Mouse (Mus musculus) liver, embryonic 15.5 days (tissue): Measurements from ENCODE around the gene Asap2. TPM values are rescaled to one million over a fixed set of nuclear protein-coding genes. Genes with fewer than 3 reads are reported as not detected.

ENCODE experiments used
- ATAC-seq: fragments of 200-750 bp; cut with Nextera tagmentation; 2 replicates; pipeline ENCODE4 v1.8.0; 2017; ENCODE audit warnings: moderate number of reproducible peaks, mild to moderate bottlenecking, moderate library complexity; ENCODE audit not compliant: insufficient read depth
- H3K27ac ChIP-seq: fragments of 300-500 bp; sonication (generic); replicated peaks from 2 replicates; pipeline ENCODE4 v1.5.1; 2015; ENCODE audit warnings: mild to moderate bottlenecking, inconsistent platforms
- H3K27me3 ChIP-seq: fragments of 300-500 bp; sonication (generic); 2 replicates; pipeline ENCODE4 v1.6.1; 2015; ENCODE audit warnings: mild to moderate bottlenecking, inconsistent platforms
- H3K36me3 ChIP-seq: fragments of 300-500 bp; sonication (generic); replicated peaks from 2 replicates; pipeline ENCODE4 v1.6.1; 2015; ENCODE audit warnings: moderate library complexity, mild to moderate bottlenecking, inconsistent platforms
- H3K4me1 ChIP-seq: fragments of 300-500 bp; sonication (generic); replicated peaks from 2 replicates; pipeline ENCODE4 v1.6.1; 2015; ENCODE audit warnings: inconsistent platforms
- H3K4me2 ChIP-seq: fragments of 300-500 bp; sonication (generic); 2 replicates; pipeline ENCODE4 v1.6.1; 2015; ENCODE audit warnings: moderate library complexity, mild to moderate bottlenecking, inconsistent platforms
- H3K4me3 ChIP-seq: fragments of 300-500 bp; sonication (generic); replicated peaks from 2 replicates; pipeline ENCODE4 v1.5.1; 2015; ENCODE audit warnings: mild to moderate bottlenecking, inconsistent platforms
- H3K9ac ChIP-seq: fragments of 300-500 bp; sonication (generic); 2 replicates; pipeline ENCODE4 v1.6.1; 2015; ENCODE audit warnings: moderate library complexity, mild to moderate bottlenecking, inconsistent platforms
- H3K9me3 ChIP-seq: fragments of 300-500 bp; sonication (generic); replicated peaks from 2 replicates; pipeline ENCODE4 v1.6.1; 2016; ENCODE audit warnings: inconsistent platforms
- WGBS: fragments of 180-500 bp; shearing (Covaris S2); methylation state at CpG from one replicate; pipeline ENCODE4 v1.1.7; 2015; ENCODE audit warnings: mixed read lengths; ENCODE audit not compliant: insufficient replicate concordance; 5-methylcytosine and 5-hydroxymethylcytosine counted together
- polyA plus RNA-seq: library from polyadenylated mRNA; unstranded; fragments of >200 nt; fragmentation: Nextera tagmentation; extraction: Ambion mirVana; gene quantifications from 2 replicates; pipeline ENCODE4 v1.2.1, GENCODE M21; 2015

Gene Asap2
- polyA plus RNA-seq, 1 experiment from 2014 or later: 0.97 TPM

DNA sequence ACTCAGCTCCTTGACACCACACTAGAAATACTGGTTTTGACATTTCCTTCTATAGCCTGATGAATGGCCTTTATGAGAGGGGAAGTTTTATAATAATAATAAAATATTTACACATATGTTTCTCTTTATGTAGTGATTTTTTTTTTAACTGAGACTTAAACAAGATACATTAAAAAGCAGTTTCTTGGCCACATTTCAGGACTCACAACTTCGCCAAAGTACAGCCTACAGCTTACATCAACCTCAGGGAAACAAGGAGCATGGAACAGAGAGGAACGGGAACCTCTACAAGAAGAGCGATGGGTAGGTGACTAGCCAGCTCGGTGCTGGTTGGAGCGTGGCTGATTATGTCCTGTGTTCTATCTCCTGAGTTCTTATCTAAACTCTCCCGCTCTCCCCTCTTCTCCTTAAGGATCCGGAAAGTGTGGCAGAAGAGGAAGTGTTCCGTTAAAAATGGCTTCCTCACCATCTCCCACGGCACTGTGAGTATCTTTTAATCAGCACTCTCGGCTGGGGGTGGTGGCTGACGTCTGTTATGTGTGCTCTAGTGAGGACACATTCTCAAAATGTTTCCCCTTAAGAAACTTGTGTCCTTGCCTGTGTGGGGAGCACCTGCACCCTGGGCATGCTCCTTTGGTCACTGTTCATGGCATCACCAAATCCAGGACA is 227.7 kb downstream of the Asap2 start:
- H3K4me2 ChIP-seq: peak overlapping the region; percentile 15; the same call in 1 of the 2 replicates
- WGBS: 23% methylated on average over 11 of the region's 11 CpGs

DNA sequence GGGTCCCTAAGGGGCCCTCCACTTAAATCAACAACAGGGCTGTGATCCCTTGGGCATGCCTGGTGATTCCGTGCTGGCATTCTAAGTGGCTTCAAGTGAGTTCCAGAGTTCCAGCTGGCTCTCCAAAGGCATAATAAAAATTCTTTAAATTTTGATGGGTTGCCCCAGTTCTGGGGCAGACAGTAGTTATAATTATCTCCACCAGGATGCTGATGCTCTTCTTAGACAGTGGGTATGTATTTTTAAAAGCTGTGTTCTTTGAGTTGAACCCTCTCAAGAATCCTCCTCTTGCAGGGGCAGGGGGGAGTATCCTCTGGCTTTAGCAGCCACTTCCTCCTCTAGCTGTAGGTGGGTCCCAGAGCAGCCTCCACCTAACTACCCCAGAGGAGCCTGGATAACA is 230.3 kb downstream of the Asap2 start:
- 64% methylated on average over 1 of the region's 1 CpGs for WGBS
- no peaks in the 10 kb centered on the region for H3K27me3 ChIP-seq
- H3K9me3 ChIP-seq: no peaks in the 10 kb centered on the region
- peaks cover 14% of the 10 kb centered on the region for H3K4me1 ChIP-seq
- no peak overlapping the region for H3K4me3 ChIP-seq
- no peak overlapping the region for H3K27ac ChIP-seq
- ATAC-seq: no peak
- no peak overlapping the region for H3K9ac ChIP-seq
- no peak overlapping the region for H3K4me2 ChIP-seq
- 0 out of 2 replicates have a peak, but pooled peaks cover 3% of the 10 kb centered on the region for H3K36me3 ChIP-seq

More for the DNA sequence above, 227.7 kb downstream of the Asap2 start:
- Histone ChIP-seq H3K4me1 (peaks cover 9% of the 10 kb centered on the region), H3K4me3 (no peak overlapping the region), H3K27me3 (no peaks in the 10 kb centered on the region), H3K9me3 (no peaks in the 10 kb centered on the region), H3K9ac (no peak overlapping the region), H3K36me3 (0 out of 2 replicates have a peak, but pooled peaks cover 3% of the 10 kb centered on the region), H3K27ac (no peak overlapping the region)
- ATAC-seq: no peak

GRCm38 (mm10) chr12:21223923-21224322 is 233.7 kb downstream of the Asap2 start:
- no peaks in the 10 kb centered on the region for H3K9me3 ChIP-seq
- ATAC-seq: no peak
- H3K9ac ChIP-seq: no peak overlapping the region
- H3K4me2 ChIP-seq: no peak overlapping the region
- H3K4me3 ChIP-seq: no peak overlapping the region
- H3K27me3 ChIP-seq: no peaks in the 10 kb centered on the region
- H3K4me1 ChIP-seq: peaks cover 35% of the 10 kb centered on the region
- 55% methylated on average over 4 of the region's 4 CpGs for WGBS
- no peaks in the 10 kb centered on the region for H3K36me3 ChIP-seq
- H3K27ac ChIP-seq: no peak overlapping the region

DNA sequence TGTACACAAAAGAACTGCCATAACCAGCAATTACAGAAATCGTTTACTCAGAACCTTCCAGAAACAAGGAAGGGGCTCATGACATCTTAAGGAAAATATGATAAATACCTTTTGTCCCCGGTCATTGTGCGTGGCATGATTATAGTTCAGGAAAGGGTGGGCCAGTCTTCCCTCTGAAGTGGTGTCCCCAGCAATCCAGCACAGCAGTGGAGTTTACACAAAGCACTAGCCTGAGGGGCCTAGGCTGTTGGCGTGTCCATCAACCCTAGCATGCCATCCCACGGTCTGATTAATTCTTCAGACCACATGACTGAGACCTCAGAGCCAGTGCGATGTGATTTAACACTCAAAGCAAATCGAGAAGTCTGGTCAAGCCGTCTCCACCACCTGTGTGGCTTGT is 235.1 kb downstream of the Asap2 start:
- H3K4me1 ChIP-seq: peaks cover 46% of the 10 kb centered on the region

GRCm38 (mm10) chr12:21226316-21226715 is 236.1 kb downstream of the Asap2 start:
- H3K9me3 ChIP-seq: no peaks in the 10 kb centered on the region
- H3K27me3 ChIP-seq: no peaks in the 10 kb centered on the region
- no peak overlapping the region for H3K4me2 ChIP-seq
- no peak overlapping the region for H3K9ac ChIP-seq
- peaks cover 46% of the 10 kb centered on the region for H3K4me1 ChIP-seq
- H3K27ac ChIP-seq: no peak overlapping the region
- no peak overlapping the region for H3K4me3 ChIP-seq
- H3K36me3 ChIP-seq: no peaks in the 10 kb centered on the region
- no peak for ATAC-seq
- WGBS: 67% methylated on average over 9 of the region's 9 CpGs

More for the DNA sequence above, 235.1 kb downstream of the Asap2 start:
- Histone ChIP-seq H3K36me3 (no peaks in the 10 kb centered on the region), H3K4me3 (no peak overlapping the region), H3K4me2 (no peak overlapping the region), H3K27ac (no peak overlapping the region), H3K9me3 (no peaks in the 10 kb centered on the region), H3K9ac (no peak overlapping the region), H3K27me3 (no peaks in the 10 kb centered on the region)
- 70% methylated on average over 8 of the region's 8 CpGs for WGBS
- no peak for ATAC-seq

GRCm38 (mm10) chr12:21227076-21227980 is 237.1 kb downstream of the Asap2 start:
- Histone ChIP-seq H3K9me3 (no peaks in the 10 kb centered on the region), H3K4me3 (no peak overlapping the region), H3K4me1 (peaks cover 46% of the 10 kb centered on the region), H3K4me2 (peak overlapping the region; percentile 26), H3K27me3 (no peaks in the 10 kb centered on the region), H3K36me3 (no peaks in the 10 kb centered on the region), H3K9ac (no peak overlapping the region), H3K27ac (peak overlapping the region; percentile 64)
- WGBS: 13% methylated on average over 6 of the region's 6 CpGs
- ATAC-seq: peak; percentile 56

DNA sequence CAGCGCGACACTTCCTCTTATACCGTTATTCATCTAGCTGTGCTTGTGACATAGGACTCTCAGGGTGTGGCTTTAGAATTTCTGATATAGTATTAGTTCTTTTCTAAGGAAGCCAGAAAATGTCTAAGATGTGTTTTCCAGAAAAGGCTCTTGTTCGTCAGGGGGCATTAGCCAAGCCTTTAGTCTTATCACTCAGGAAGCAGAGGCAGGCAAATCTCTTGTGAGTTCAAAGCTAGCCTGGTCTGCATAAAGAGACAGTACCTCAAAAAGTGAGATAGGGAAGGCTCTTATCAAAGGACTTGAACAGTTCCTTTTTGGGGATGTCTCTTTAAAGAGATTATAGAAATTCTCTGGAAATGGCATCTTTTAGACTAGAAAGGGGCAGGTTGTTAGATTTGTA is 238.4 kb downstream of the Asap2 start:
- Histone ChIP-seq H3K36me3 (no peaks in the 10 kb centered on the region), H3K27me3 (no peaks in the 10 kb centered on the region), H3K4me2 (peak overlapping the region; percentile 33), H3K9me3 (no peaks in the 10 kb centered on the region), H3K9ac (no peak overlapping the region), H3K4me3 (no peak overlapping the region), H3K4me1 (peaks cover 46% of the 10 kb centered on the region), H3K27ac (0 out of 2 replicates have a peak overlapping the region, but pooled peaks have one; percentile 41)
- ATAC-seq: peak; percentile 30; the same call in 1 of the 2 replicates
- 21% methylated on average over 4 of the region's 4 CpGs for WGBS

DNA sequence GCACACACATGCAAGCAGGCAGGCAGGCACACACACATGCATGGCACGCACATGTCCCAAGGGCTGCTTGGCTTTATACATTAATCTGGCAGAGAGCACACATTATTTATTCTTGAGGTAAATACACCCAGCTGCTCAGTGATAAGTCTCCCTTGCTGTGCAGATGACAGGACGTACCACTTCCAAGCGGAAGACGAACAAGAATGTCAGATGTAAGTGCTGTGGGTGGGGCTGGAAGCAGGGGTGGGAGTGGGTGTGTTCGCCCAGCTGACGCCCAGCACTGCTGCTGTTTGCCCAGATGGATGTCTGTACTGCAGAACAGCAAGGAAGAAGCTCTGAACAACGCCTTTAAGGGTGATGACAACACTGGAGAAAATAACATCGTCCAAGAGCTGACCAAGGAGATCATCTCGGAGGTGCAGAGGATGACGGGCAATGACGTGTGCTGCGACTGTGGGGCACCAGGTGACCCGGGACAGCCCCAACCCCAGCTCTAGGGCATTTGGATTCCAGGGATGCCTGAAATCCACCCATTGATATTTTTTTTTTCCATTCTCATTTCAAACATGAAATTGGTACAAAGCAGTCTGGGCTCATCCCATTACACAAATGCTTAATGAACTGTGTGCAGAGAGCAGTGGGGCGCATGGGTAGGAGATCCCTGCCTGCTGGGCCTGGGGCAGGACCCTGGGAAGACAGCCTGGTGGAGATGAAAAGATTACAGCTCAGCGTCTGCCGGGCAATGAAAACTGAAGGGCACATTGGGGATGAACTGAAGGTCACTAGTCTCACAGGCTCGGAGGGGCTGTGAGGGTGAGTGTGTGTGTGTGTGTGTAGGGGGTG is 239.0 kb downstream of the Asap2 start:
- peak; percentile 74 for ATAC-seq
- Histone ChIP-seq H3K4me3 (no peak overlapping the region), H3K27me3 (no peaks in the 10 kb centered on the region), H3K4me2 (peak overlapping the region; percentile 33), H3K9me3 (no peaks in the 10 kb centered on the region), H3K9ac (no peak overlapping the region), H3K36me3 (no peaks in the 10 kb centered on the region), H3K27ac (0 out of 2 replicates have a peak overlapping the region, but pooled peaks have one; percentile 41), H3K4me1 (peaks cover 41% of the 10 kb centered on the region)
- 42% methylated on average over 17 of the region's 17 CpGs for WGBS

- 67% methylated on average over 7 of the region's 7 CpGs for WGBS
- Histone ChIP-seq H3K4me1 (peaks cover 12% of the 10 kb centered on the region), H3K9me3 (no peaks in the 10 kb centered on the region)
Measured at GRCm38 (mm10) chr12:21233727-21234126, 243.5 kb downstream of the Asap2 start.

GRCm38 (mm10) chr12:21234560-21234959 is 244.3 kb downstream of the Asap2 start:
- WGBS: 32% methylated on average over 2 of the region's 2 CpGs
- H3K9ac ChIP-seq: no peak overlapping the region
- no peak for ATAC-seq

More at GRCm38 (mm10) chr12:21233727-21234126, 243.5 kb downstream of the Asap2 start:
- Histone ChIP-seq H3K27ac (no peak overlapping the region), H3K4me3 (no peak overlapping the region), H3K9ac (no peak overlapping the region), H3K4me2 (no peak overlapping the region), H3K36me3 (no peaks in the 10 kb centered on the region), H3K27me3 (no peaks in the 10 kb centered on the region)
- ATAC-seq: no peak

More at GRCm38 (mm10) chr12:21234560-21234959, 244.3 kb downstream of the Asap2 start:
- Histone ChIP-seq H3K36me3 (no peaks in the 10 kb centered on the region), H3K27ac (no peak overlapping the region), H3K4me1 (peaks cover 4% of the 10 kb centered on the region), H3K4me2 (no peak overlapping the region), H3K9me3 (no peaks in the 10 kb centered on the region), H3K27me3 (no peaks in the 10 kb centered on the region), H3K4me3 (no peak overlapping the region)
